Mouse (Mus musculus) heart, adult 2 months (tissue): Measurements from ENCODE around the gene Vmn2r100. TPM values are rescaled to one million over a fixed set of nuclear protein-coding genes. Genes with fewer than 3 reads are reported as not detected.

Source experiments
- DNase-seq, 2 experiments: peaks; one replicate each; pipeline ENCODE4 v3.0.0; 2021
- H3K27ac ChIP-seq: fragments of 200-600 bp; 2 replicates; pipeline ENCODE4 v1.8.1; 2022
- H3K27me3 ChIP-seq: fragments of 200-500 bp; 2 replicates; pipeline ENCODE4 v1.6.1; 2012; ENCODE audit warnings: mild to moderate bottlenecking, low read length, inconsistent platforms, mixed read lengths; ENCODE audit not compliant: control insufficient read depth, insufficient read depth
- H3K36me3 ChIP-seq: fragments of 200-500 bp; 2 replicates; pipeline ENCODE4 v1.6.1; 2012; ENCODE audit warnings: low read length, inconsistent platforms; ENCODE audit not compliant: control insufficient read depth, insufficient read depth
- H3K4me1 ChIP-seq: fragments of 200-500 bp; 2 replicates; pipeline ENCODE4 v1.6.1; 2011; ENCODE audit warnings: low read length; ENCODE audit not compliant: control insufficient read depth, insufficient read depth
- H3K4me3 ChIP-seq: fragments of 200-600 bp; 2 replicates; pipeline ENCODE4 v1.8.1; 2022
- H3K79me2 ChIP-seq: fragments of 200-500 bp; replicated peaks from 2 replicates; pipeline ENCODE4 v1.6.1; 2012; ENCODE audit warnings: mild to moderate bottlenecking, inconsistent platforms, low read length, moderate library complexity, mixed read lengths; ENCODE audit not compliant: control insufficient read depth, insufficient read depth
- H3K9ac ChIP-seq: fragments of 200-500 bp; 2 replicates; pipeline ENCODE4 v1.6.1; 2012; ENCODE audit warnings: low read depth, mild to moderate bottlenecking, control low read depth, inconsistent platforms, low read length, mixed read lengths
- CTCF ChIP-seq: fragments of 200-600 bp; IDR thresholded peaks from 2 replicates; pipeline ENCODE4 v1.8.1; 2022; ENCODE audit warnings: antibody characterized with exemption, mild to moderate bottlenecking, moderate library complexity
- EP300 ChIP-seq: fragments of 200-500 bp; IDR thresholded peaks from 2 replicates; pipeline ENCODE4 v1.6.1; 2011; ENCODE audit warnings: low read depth, low read length, control low read depth; ENCODE audit not compliant: insufficient read depth
- POLR2A ChIP-seq: fragments of 200-500 bp; IDR thresholded peaks from 2 replicates; pipeline ENCODE4 v1.6.1; 2011; ENCODE audit warnings: mild to moderate bottlenecking, low read depth, low read length, control low read depth; ENCODE audit not compliant: insufficient read depth
- intact Hi-C: fragments of 180-260 bp; cut with DNase I; formaldehyde crosslinking; loops from one replicate; pipeline ENCODE4 v1.15.1; 2025
- long read RNA-seq: library from polyadenylated mRNA; stranded (forward); transcript quantifications from one replicate; pipeline ENCODE4 v2.0.0, GENCODE M21; 2021
- polyA plus RNA-seq: library from polyadenylated mRNA; depleted of rRNA; stranded (reverse); fragments of >200 nt; gene quantifications from 2 replicates; pipeline ENCODE4 v1.2.3, GENCODE M21; 2012; rRNA removed
- total RNA-seq, 2 experiments: library from RNA; stranded (reverse); gene quantifications; 2 replicates each; pipeline ENCODE4 v1.2.3; 2021

Vmn2r100 gene
- total RNA-seq (not detected), polyA plus RNA-seq (not detected in 2 replicates)
- long read RNA-seq: 0 reads

DNA sequence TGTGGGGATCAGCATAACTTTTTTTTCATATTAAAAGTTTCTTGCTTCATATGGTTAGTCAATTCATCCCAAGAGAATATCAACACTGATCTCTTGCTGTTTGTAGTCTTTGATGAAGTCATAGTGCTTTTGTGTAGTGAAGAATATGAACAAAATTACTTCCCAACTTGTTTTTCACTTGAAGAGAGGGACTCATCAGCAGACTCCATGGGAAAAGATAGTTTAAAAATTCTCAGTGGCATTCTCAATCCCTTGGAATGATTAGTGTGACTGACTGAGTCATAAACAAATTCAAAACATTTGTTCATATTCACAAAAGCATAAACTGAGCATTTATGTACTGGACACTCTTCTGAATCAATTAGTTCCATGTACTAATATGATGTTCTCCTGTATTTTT, at the start of gene Vmn2r100:
Gene Vmn2r100, plus strand, starts transcription at position 301 of the 400 bp plus-strand sequence.
- TF ChIP-seq EP300: no peak
- no peak for TF ChIP-seq POLR2A
- TF ChIP-seq CTCF: no peak

DNA sequence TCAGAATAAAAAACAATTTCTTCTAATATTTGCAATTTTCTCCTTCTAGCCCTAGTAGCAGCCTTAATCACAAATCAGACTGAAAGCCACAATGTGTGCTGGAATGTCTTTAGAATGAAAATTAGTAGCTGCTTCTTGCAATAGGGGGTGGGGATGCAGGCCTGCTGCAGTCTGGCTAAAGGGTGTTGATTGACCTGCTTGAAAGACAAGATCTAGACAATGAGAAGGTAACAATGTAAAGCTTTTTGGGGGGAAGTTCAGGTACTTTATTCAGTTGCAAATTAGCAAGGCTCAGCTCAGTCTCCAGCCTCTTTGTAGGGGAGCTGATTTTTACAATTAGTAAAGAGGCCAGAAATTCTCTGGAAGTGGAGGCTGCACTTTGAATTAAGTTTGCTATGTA, 21.7 kb upstream of the Vmn2r100 start:
- H3K27me3 ChIP-seq: no peaks in the 10 kb centered on the region
- H3K27ac ChIP-seq: no peak overlapping the region
- TF ChIP-seq EP300 (no peak), CTCF (no peak), POLR2A (no peak)
- no peak overlapping the region for H3K4me3 ChIP-seq
- no peaks in the 10 kb centered on the region for H3K79me2 ChIP-seq
- H3K9ac ChIP-seq: no peak overlapping the region
- H3K36me3 ChIP-seq: no peaks in the 10 kb centered on the region
- H3K4me1 ChIP-seq: no peaks in the 10 kb centered on the region
- DNase-seq: no peak
- intact Hi-C loops: no loop called here

More for the DNA sequence above, at the start of gene Vmn2r100:
- Histone ChIP-seq H3K36me3 (no peaks in the 10 kb centered on the region), H3K4me1 (no peaks in the 10 kb centered on the region), H3K4me3 (no peak within 1 kb of the TSS), H3K79me2 (no peaks in the 10 kb centered on the region), H3K27ac (no peak within 1 kb of the TSS), H3K27me3 (no peaks in the 10 kb centered on the region), H3K9ac (no peak within 1 kb of the TSS)
- intact Hi-C loops: no loop called here
- DNase-seq: no peak

DNA sequence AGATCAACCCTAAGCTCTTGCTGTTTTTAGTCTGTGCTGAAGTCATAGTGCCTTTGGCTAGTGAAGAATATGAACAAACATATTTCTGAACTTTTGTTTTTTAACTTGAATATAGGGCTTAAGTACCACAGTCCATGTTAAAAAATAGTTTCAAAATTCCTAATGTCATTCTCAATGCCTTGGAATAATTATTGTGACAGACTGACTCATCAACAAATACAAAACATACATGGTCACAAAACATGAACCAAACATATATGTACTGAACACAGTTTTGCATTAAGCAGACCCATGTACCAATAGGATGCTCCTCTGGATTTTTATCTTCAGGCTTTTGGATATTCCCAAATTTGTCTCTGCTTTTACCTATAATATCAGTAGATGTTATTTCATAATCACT, 72.4 kb downstream of the Vmn2r100 start, which contains the start of gene Vmn2r101:
Gene Vmn2r101, plus strand, starts transcription at position 301 of the 400 bp plus-strand sequence.
- H3K79me2 ChIP-seq: no peaks in the 10 kb centered on the region
- no peaks in the 10 kb centered on the region for H3K4me1 ChIP-seq
- H3K9ac ChIP-seq: no peak within 1 kb of the TSS
- H3K36me3 ChIP-seq: no peaks in the 10 kb centered on the region
- H3K4me3 ChIP-seq: no peak within 1 kb of the TSS
- no peak for DNase-seq
- TF ChIP-seq CTCF (no peak), POLR2A (no peak), EP300 (no peak)
- no peak within 1 kb of the TSS for H3K27ac ChIP-seq
- no peaks in the 10 kb centered on the region for H3K27me3 ChIP-seq
- intact Hi-C loops: no loop called here

Other genes with a start within 250 kb of the Vmn2r100 start
- not detected for gene Vmn2r99, start 142.8 kb upstream of the Vmn2r100 start, total RNA-seq
- not detected in 2 replicates for gene Vmn2r99, start 142.8 kb upstream of the Vmn2r100 start, polyA plus RNA-seq
- gene Vmn2r101, start 72.5 kb downstream of the Vmn2r100 start, total RNA-seq: not detected
- gene Vmn2r101, start 72.5 kb downstream of the Vmn2r100 start, polyA plus RNA-seq: not detected in 2 replicates
- gene Vmn2r102, start 155.6 kb downstream of the Vmn2r100 start, total RNA-seq: not detected
- gene Vmn2r102, start 155.6 kb downstream of the Vmn2r100 start, polyA plus RNA-seq: not detected in 2 replicates